Mouse (Mus musculus) embryonic fibroblast, embryonic 13.5 days (primary cell): Measurements from ENCODE around the gene Dip2b. TPM values are rescaled to one million over a fixed set of nuclear protein-coding genes. Genes with fewer than 3 reads are reported as not detected.

Experiments
- H3K27ac ChIP-seq: 2 replicates; pipeline ENCODE4 v1.5.1; 2012; ENCODE audit warnings: low read length, control low read depth, inconsistent platforms; ENCODE audit not compliant: insufficient read depth
- H3K4me1 ChIP-seq: 2 replicates; pipeline ENCODE4 v1.6.1; 2011; ENCODE audit warnings: low read length; ENCODE audit not compliant: control insufficient read depth, insufficient read depth
- H3K4me3 ChIP-seq: 2 replicates; pipeline ENCODE4 v1.5.1; 2011; ENCODE audit warnings: mild to moderate bottlenecking, control low read depth, low read length; ENCODE audit not compliant: insufficient read depth
- CTCF ChIP-seq: IDR thresholded peaks from 2 replicates; pipeline ENCODE4 v1.5.1; 2011; ENCODE audit warnings: mild to moderate bottlenecking, control low read depth, low read length, moderate library complexity, borderline replicate concordance; ENCODE audit not compliant: insufficient read depth
- POLR2A ChIP-seq: IDR thresholded peaks from 2 replicates; pipeline ENCODE4 v1.6.1; 2011; ENCODE audit warnings: low read depth, mild to moderate bottlenecking, control low read depth, low read length, moderate library complexity
- polyA plus RNA-seq: library from polyadenylated mRNA; stranded (reverse); fragments of >200 nt; gene quantifications from 2 replicates; pipeline ENCODE4 v1.2.4, GENCODE M21; 2011; ENCODE audit warnings: low read depth; ENCODE audit not compliant: missing spikeins, insufficient read length

Dip2b gene
- polyA plus RNA-seq, 1 experiment: 20.6 TPM

- no peak overlapping the region for H3K27ac ChIP-seq
- H3K4me1 ChIP-seq: no peaks in the 10 kb centered on the region
- H3K4me3 ChIP-seq: no peak overlapping the region
- TF ChIP-seq POLR2A (no peak), CTCF (peak; percentile 6; the same call in 1 of the 2 replicates)
Measured at GRCm38 (mm10) chr15:100199790-100200189, 161.3 kb downstream of the Dip2b start.

- H3K4me3 ChIP-seq: no peak overlapping the region
- H3K27ac ChIP-seq: no peak overlapping the region
- TF ChIP-seq POLR2A (no peak), CTCF (no peak)
- H3K4me1 ChIP-seq: no peaks in the 10 kb centered on the region
Measured at GRCm38 (mm10) chr15:100201806-100202205, 163.3 kb downstream of the Dip2b start.

- Histone ChIP-seq H3K4me1 (no peaks in the 10 kb centered on the region), H3K4me3 (no peak overlapping the region), H3K27ac (no peak overlapping the region)
- no peak for TF ChIP-seq CTCF
- TF ChIP-seq POLR2A: no peak
Measured at GRCm38 (mm10) chr15:100202431-100203015, 164.1 kb downstream of the Dip2b start.

- TF ChIP-seq CTCF: no peak
- peak overlapping the region; percentile 28; the same call in 1 of the 2 replicates for H3K27ac ChIP-seq
- H3K4me1 ChIP-seq: no peaks in the 10 kb centered on the region
- no peak overlapping the region for H3K4me3 ChIP-seq
Measured at GRCm38 (mm10) chr15:100204574-100204973, 166.1 kb downstream of the Dip2b start.

- TF ChIP-seq CTCF: no peak
- TF ChIP-seq POLR2A: no peak
Measured at GRCm38 (mm10) chr15:100210013-100210412, 171.5 kb downstream of the Dip2b start.

GRCm38 (mm10) chr15:100213339-100213738, 174.9 kb downstream of the Dip2b start:
- H3K4me1 ChIP-seq: no peaks in the 10 kb centered on the region
- TF ChIP-seq POLR2A (no peak), CTCF (no peak)
- H3K27ac ChIP-seq: no peak overlapping the region
- no peak overlapping the region for H3K4me3 ChIP-seq

More at GRCm38 (mm10) chr15:100210013-100210412, 171.5 kb downstream of the Dip2b start:
- Histone ChIP-seq H3K4me1 (no peaks in the 10 kb centered on the region), H3K4me3 (no peak overlapping the region), H3K27ac (no peak overlapping the region)

GRCm38 (mm10) chr15:100215092-100215491, 176.6 kb downstream of the Dip2b start:
- TF ChIP-seq CTCF (no peak), POLR2A (no peak)

GRCm38 (mm10) chr15:100216173-100216572, 177.7 kb downstream of the Dip2b start:
- Histone ChIP-seq H3K4me1 (no peaks in the 10 kb centered on the region), H3K4me3 (no peak overlapping the region), H3K27ac (no peak overlapping the region)
- TF ChIP-seq CTCF (no peak), POLR2A (no peak)

More at GRCm38 (mm10) chr15:100215092-100215491, 176.6 kb downstream of the Dip2b start:
- Histone ChIP-seq H3K4me1 (no peaks in the 10 kb centered on the region), H3K27ac (no peak overlapping the region), H3K4me3 (no peak overlapping the region)

GRCm38 (mm10) chr15:100218018-100218417, 179.6 kb downstream of the Dip2b start:
- Histone ChIP-seq H3K4me3 (no peak overlapping the region), H3K4me1 (no peaks in the 10 kb centered on the region), H3K27ac (no peak overlapping the region)
- TF ChIP-seq POLR2A (no peak), CTCF (no peak)

GRCm38 (mm10) chr15:100219396-100219795, 180.9 kb downstream of the Dip2b start:
- Histone ChIP-seq H3K4me1 (no peaks in the 10 kb centered on the region), H3K4me3 (no peak overlapping the region), H3K27ac (no peak overlapping the region)
- TF ChIP-seq CTCF (no peak), POLR2A (no peak)

GRCm38 (mm10) chr15:100220916-100221315, 182.5 kb downstream of the Dip2b start:
- H3K4me3 ChIP-seq: no peak overlapping the region
- TF ChIP-seq CTCF: no peak
- no peak for TF ChIP-seq POLR2A
- no peaks in the 10 kb centered on the region for H3K4me1 ChIP-seq
- no peak overlapping the region for H3K27ac ChIP-seq
